Mouse (Mus musculus): ENCODE results near the gene Ifitm5.

- no peak for TF ChIP-seq CTCF (IDR thresholded peaks at IDR 0.05; ENCODE audit: low read depth, low read length)
- no peak for TF ChIP-seq GATA1 (IDR thresholded peaks at IDR 0.05; ENCODE audit: borderline replicate concordance, low read length)
- TF ChIP-seq TAL1 (conservative IDR thresholded peaks at IDR 0.05; ENCODE audit: low read depth, low read length) = no peak
These were observed 11.3 kb upstream of the Ifitm5 start for GRCm38 (mm10) chr7:140961416-140961815.

All from G1E (cell line).